Mouse (Mus musculus) mature B cell (primary cell): ENCODE data around the gene Fut9.

ENCODE experiments used
- in situ Hi-C: fragments of 300-500 bp; cut with MboI; formaldehyde crosslinking; loops from 2 replicates; pipeline ENCODE4 v1.14.3; 2019

Fut9 gene

DNA sequence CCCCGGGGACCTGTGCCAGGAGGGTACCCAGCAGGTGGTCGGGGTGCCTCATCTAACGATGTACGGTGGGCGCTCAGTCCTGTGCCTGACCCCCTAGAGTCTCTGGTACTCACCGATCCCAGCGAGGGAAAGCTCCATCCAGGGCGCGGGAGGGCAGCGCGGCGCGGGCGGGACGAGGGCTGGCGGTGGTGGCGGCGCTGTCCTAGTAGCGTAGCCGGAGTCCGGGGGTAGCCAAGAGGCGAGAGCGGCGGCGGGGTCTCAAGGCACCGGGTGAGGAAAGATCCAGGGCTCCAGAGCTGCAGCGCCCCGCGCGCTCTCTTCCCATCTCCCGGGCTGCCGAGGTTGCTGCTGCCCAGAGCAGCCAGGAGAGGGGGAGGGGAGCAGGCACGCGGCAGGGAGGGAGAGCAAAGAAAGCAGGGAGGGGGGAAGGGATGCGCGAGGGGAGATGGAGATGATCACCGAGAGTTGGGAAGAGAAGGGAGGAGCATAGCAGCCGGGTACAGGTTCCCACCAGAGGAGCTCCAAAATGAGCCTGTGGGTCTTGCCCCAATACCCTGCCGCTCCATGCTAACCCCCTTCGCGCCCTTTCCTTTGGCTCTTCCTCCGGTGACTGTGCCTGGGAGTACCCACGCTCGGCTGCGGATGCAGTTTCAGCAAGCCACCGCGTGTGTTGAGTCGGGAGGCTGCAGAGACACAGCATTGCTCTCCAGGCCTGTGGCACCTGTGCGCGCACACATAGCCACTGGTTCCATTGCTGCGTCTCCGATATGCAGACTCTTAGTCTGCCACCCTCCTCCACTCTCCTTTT, at the start of gene Fut9:
TSS of gene Fut9 (minus strand) at position 769 of the 808 bp plus-strand sequence.
- in situ Hi-C loops, result no loop called here

DNA sequence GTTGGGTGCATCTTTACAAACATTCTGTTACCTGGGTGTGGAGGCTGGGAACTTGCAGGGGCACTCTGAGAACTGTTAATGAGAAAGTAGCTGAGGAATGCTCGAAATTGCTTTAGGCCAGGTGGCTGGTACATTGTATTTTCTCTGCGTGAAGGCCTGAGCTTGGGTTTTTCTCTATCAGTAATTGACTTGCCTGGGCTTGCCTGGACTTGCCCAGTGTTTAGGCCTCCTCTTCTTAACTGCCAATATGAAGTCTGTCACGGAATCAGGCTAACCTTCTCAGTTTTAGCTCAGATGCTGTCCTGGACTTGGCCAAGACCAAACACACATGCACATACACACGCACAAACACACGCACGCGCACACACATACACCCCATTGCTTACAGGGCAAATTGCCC, 15.7 kb upstream of the Fut9 start:
- in situ Hi-C loops, result no loop called here

DNA sequence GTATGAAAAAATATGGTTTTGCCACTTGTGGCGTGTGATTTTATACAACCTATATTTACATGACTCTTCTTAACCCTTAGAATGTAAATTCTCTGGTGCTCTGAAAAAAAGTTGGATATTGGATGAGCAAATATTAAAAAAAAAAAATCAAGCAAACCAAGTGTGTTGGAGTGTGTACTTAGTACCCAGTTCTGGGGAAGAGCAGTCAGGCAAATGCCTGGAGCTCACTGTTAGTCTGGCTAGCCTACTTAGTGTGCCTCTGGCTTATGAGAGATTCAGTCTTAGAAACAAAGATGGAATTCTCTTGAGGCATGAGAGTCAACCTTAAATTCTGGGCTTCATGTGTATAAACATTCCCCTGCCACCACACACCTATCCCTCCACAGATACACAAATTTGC, 13.3 kb upstream of the Fut9 start:
- in situ Hi-C loops, result no loop called here

DNA sequence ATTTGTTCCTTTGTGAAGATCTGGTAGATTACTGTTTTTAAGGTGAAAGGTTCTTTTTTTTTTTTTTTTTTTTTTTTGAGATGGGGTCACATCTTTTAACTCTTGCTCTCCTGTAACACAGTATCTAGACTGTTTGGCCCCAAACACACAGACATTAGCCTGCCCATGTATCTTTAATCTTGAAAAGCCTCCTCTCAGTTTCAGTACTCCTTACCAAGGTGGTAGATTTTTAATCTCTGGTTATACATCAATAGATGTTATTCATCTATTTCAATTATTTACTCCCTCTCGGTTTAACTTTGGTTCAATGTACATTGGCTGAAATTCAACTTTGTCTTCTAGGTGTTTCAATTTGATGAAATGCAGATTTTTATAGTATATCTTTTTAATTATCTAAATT, 10.0 kb upstream of the Fut9 start:
- in situ Hi-C loops, result no loop called here

DNA sequence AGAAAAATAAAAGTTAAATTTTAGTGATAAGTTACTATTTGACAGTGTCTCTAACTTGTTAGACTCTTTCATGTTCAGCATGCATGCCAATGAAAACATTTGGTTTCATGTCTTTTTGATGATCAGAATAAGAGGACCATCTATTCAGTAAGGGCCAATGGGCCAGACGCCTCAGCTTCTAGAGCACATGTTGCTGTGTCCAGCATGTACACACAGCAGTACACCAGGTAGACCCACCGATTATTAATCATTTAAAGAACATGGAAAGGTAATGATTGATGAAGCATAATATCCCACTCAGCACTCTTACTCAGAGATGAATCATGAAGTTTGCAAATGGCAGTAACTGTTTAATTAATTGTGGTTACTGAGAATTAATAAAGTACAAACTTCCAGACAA, 1.7 kb upstream of the Fut9 start:
- in situ Hi-C loops, result no loop called here

DNA sequence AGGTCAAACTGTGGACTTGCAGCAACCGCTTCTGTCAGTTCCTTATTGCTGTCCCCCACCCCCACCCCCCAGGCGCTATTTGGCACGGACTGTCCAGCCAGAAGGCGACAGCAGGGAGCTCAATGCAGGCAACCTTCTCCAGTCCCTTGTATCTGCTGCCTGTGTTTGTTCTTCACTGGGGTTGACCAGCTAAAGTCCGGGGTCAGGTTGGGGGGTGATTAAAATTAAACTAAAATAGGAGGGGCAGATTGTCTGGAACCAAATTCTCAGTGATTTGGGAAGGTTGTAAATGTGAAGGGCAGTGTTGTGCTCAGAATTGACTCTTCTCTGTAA, 206 bp upstream of the Fut9 start:
- in situ Hi-C loops, result no loop called here

DNA sequence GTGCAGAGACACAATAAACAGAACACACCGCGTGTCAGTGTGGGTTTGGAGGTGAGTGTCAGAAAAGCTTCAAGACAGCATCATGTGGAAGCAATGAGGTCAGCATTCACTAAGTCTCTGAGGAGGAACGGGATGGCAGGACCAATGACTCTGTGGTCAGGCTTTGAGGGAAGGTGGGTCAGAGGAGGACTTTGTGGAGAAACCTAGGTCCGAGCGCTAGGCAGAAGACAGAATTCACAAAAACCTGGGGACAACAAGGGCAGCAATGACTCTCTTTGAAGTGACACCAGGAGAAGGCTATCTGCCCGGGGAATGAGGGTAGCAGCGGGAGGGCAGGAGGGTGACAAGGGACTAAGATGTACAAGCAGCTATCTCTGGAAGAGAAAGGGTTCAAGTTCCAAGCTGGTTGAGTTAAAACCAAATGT, 981 bp downstream of the Fut9 start:
- in situ Hi-C loops, result no loop called here

DNA sequence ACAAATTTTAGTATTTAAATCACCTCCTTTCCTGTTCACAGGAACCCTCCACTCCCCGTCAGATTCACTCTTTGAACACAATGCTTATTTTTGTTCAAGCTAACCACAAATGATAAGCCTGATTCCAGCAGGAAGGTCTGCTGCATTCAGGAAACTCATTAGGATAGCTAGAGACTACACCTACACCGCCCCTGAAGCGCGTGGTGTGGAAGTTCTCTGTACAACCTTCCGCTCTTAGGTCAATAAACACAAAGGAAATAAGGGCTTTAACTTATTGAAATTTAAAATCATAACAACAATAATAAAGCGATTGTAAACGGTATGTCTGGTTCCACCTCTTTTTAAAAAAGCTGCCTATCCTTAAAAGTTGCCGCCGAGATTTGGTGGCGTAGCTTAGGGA, 1.6 kb downstream of the Fut9 start:
- in situ Hi-C loops, result no loop called here

DNA sequence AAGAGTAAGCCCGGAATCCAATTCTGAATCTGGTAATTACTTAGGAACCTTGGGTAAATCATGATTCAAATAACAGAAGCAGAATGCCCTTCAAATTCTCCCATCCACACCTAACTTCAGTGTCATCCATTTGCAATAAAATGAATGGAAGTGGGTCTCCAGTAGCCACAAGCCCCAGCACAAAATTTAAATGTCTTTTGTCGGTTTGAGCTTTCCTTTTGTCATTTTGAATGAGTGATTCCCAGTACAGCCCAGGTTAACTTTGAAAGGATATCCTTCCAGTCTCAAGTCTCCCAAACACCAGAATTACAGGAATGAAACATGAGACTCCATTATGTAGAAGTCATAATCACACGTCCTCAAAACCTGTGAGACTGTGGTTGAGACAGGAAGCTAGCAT, 3.9 kb downstream of the Fut9 start:
- in situ Hi-C loops, result no loop called here

DNA sequence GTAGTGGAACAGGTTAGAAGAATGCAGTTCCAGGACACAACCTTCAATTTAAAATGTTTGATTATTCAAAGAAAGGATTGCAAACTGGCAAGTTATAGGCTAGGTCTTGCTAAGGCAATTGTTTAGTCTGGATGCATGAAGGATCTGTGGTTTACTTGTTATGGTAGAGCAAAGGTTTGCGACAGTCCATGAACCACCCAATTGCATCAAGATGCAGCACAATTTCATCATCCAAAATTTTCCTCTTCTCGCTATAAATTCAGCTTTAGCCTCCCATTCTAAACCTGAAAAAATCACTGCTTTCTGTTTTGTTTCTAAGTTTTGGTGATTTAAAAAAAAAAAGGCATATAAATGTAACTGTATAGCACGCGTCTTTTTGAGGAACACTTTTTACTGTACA, 14.8 kb downstream of the Fut9 start:
- in situ Hi-C loops, result no loop called here

DNA sequence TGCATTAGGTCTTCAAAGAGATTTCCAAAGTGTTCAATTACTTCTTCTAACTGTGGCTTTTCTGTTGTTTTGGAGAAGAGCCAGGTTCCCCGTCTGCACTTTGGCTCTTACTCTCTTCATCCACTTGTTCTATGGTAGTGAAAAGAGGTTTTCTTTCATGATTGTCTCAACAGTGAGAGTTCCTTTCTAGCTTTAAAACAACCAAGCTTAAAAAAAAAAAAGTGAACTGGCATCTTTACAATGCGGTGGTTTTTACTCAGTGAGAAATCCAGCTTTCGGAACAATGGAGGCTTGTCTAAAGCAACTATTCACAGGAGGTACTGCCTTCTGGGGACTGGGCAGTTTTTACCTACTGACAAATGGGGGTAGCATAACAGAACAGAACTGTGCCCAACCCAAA, 31.4 kb downstream of the Fut9 start:
- in situ Hi-C loops, result no loop called here

DNA sequence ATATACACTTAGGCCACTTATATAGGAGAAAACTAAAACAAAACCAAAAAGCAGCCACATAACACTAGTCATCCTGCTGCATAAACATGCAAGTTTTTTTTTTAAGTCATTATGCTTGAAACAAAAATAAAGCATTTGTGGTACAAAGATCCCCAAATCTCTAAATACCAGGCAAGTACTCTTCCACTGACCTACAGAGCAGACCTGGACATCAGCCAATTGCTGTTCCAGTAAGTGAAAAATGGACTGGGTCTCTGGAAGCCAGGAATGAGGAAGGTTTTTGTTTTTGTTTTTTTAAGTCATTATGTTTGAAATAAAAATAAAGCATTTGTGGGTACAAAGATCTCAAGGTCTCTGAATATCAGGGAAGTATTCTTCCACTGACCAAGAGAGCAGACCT, 37.0 kb downstream of the Fut9 start:
- in situ Hi-C loops, result no loop called here

DNA sequence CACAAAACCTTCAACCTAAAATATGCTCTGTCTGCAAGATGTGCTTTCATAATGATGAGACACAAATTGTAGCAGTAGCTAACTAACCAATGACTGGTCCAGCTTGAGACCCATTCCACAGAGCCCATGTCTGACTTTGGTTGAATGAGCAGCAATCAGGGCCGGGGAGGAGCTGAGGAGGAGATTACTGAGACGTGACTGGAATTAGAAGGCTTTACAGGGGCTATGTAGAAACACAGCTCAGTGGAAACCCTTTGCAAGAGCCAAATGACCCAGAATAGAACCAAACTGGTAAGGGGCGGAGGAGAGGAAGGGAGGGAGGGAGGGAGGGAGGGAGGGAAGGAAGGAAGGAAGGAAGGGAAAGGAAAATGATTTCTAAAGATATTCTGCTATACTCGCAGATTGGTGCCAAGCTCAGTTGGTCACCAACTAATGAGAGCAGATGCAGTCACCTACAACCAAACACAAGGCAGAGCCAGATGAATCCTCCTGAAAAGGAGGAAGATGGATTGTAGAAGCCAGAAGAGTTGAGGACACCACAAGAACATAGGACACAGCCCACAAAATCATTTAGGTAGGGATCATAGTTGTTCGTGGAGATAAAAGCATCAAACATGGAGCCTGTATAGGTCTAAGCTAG, 42.0 kb downstream of the Fut9 start:
- in situ Hi-C loops, result no loop called here

DNA sequence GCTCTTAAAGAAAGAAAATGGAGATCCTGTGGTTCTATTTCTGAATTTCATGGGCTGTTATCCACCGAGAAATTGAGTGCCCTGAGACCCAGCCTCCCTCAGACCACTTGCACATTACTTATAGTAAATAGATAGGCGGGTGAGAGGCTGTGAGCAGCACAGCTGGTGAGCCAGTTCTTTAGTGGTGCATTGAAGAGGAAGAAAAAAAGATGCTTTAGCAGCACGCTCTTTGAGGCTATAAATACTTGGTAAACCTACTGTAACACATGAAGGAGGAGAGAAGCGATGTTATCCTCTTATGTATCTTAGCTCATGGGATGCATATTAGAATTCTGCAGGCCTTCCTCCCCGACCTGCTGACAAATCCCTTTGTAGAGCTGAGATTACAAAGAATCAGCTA, 58.5 kb downstream of the Fut9 start:
- in situ Hi-C loops, result no loop called here

DNA sequence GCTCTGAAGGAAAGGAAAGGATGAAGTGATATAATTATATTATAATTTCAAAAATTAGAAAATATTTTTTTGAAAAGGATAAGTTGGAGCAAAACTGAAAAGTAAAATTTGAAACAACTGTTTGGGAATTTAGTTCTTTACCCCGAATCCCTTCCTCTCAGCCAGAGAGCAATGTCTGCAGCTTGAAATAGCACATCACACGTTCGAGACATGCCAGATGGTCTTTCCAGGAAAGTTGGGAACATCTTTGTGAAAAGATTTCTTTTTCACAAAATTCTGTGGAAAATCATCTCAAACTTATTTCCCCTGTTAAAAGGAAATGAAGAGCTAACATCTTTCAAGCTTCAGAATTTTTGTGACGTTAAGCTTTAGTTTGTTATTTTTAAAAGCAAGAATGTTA, 61.3 kb downstream of the Fut9 start:
- in situ Hi-C loops, result no loop called here

DNA sequence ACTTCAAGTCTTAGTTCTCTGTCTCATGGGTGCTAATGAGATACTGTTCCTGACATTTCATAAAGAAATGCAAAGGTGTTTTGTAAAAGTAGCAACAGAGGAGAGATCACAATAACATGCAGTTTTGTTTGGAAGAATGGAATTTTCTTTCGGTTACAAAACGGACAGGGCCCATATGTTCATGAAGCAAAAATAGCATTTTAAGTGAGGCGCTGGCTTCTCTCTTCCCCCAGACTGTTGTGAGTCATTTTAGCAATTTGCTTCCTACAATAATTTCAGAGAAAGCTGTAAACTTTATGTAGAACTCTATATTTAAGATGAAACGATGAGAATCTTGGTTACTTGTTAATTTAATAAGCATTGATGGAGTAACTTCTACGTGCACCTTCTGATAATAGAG, 78.5 kb downstream of the Fut9 start:
- in situ Hi-C loops, result no loop called here

DNA sequence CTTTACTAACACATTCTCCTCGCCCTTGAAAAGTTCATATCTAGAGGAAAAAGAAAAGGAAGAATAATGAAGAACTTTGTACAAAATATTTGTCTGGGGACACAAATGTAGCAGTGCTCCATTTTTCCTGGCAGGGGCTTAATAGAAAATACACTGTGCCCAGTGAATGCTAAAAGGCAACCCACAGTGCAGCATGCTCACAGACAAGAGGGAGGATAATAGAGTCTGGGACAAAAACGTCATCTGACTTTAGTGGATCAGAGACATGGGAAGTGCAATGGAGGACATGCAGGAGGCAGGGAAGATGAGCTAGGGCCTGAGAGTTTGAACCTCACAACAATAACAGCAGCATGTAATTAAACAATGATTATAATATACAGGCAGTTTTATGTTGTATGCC, 86.1 kb downstream of the Fut9 start:
- in situ Hi-C loops, result no loop called here

DNA sequence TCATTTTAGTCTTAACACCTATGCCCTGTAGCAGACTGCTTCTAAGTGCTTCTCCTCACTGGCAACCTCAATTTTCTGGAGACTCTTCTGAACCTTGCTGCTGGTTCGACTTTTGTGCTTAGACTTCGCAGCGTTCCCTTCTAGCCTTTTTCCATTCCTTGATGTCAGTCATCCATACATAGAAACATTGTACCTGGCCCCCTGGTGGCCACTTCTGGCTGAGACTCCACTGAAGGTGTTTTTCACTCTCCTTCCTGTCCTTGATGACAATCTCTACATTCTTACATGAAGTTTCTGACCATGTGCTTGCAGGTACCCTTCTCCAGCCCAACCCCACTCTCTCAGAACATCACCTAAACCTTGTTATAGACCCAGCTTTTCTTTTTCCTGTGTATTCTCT, 115.1 kb downstream of the Fut9 start:
- in situ Hi-C loops, result no loop called here

DNA sequence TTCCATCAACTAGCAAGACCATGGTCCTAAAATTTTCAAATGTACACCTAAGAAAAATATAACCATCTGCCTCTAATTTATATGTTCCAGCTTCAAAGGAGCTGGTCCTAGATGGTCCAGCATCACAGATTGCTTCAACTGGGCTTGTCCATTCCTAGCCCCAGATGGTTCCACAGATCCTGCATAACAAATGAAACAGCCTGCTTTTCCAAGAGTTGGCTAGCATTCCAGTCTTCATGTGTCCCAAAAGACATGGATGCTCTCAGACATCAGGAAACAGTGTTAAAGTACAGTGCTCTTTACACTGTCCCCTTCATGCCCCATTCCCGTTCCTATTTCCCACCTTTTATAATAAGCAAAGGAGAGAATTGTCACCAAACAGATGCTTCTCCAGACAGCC, 135.8 kb downstream of the Fut9 start:
- in situ Hi-C loops, result no loop called here

DNA sequence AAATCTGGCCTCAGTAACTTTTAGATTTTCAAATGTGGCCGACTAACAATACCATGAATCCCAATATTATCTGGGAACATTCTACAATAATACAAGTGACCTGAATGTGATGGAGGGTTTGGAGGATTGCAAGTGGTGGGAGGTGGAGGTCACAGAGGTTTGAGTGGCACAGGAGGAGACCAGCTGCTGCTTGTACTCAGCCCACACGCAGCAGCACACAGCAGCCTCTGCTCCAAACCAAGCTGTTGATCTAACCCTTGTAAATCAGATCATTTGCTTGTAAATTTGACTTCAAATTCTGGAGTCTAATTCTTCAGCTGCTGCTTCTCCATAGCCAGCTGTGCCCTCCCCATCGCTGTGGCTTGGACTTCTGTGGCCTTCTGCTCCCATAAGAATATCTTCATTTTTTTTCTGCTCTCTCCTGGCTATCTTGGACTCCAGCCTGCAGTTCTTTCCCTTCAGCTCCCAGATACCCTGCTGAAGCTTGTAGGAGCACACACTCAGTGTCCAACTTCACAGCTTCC, 138.8 kb downstream of the Fut9 start:
- in situ Hi-C loops, result no loop called here

DNA sequence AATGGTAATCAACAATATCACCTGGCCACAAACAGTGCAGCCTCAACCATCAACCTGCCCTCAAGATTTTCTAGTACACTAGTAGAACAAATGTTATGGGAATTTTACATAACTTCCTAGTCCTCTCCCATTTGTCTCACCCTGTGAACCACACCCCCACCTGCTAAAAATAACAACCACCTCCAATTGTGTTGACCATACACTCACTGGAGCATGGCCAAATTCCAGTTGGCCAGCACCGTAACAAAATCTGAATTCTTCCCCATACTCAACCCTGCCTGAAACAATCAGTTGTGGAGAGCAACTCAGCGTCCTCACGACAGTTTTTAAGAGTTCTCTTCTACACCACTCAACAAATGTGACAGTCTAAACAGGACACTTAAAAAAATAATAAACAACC, 141.3 kb downstream of the Fut9 start:
- in situ Hi-C loops, result no loop called here

DNA sequence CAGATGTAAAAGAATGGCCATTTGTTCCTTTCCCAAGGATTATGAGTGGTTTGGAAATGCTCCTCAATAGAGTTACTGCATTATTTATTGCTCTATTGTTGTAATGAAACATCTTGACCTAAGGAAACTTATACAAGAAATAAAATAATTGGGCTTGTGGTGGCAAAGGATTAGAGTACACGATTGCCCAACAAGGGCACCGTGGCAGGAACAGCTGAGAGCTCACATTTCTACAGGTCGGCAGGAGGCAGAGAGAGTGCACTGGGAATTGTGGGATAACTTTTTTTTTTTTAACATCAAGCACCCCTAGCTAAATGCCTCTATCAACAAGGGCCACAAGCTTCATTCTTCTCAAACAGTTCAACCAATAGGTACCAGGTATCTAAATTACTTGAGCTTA, 148.1 kb downstream of the Fut9 start:
- in situ Hi-C loops, result no loop called here

DNA sequence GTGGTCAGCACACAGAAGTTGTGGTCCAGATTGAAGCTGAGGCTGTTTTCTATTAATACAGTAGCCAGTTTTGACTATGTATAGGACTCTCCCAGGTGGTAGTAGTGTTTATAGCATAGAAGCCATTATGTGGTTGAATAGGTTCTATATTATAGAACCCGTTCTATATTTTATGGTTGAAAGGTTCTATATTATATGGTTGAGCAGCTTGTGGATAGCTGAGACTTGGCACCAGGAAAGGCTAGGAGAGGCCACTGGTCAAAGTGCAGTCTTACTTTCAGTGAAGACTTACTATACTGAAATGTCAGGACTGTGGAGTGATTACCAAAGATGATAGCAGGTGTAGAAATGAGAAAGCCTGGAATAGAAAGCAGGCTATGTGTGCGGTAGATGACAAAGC, 151.9 kb downstream of the Fut9 start:
- in situ Hi-C loops, result no loop called here

DNA sequence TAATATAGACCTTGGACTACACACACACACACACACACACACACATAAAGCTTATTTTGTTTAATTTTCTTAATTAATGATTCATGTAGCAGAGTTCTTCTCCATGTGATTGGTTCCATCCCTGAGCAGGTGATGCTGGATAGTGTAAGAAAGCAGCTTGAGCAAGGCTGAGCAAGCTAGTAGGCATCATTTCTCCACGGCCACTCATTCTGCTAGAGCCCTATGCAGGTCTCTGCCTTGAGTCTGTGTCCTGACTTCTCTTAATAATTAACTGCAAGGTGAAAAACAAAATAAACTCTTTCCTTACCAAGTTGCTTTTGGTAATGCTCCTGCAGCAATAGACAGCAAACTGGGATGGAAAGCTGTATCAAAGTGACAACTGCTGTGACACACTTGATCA, 152.5 kb downstream of the Fut9 start:
- in situ Hi-C loops, result no loop called here
